Mouse (Mus musculus) spleen, adult 2 months (tissue): ENCODE results near the gene Sod2.

Source experiments
- CTCF ChIP-seq: fragments of 200-500 bp; IDR thresholded peaks from 2 replicates; pipeline ENCODE4 v1.5.1; 2011; ENCODE audit warnings: mild to moderate bottlenecking, inconsistent platforms; ENCODE audit not compliant: insufficient read depth, insufficient read length, insufficient replicate concordance; ENCODE audit errors: extremely low read depth
- POLR2A ChIP-seq: fragments of 200-500 bp; IDR thresholded peaks from 2 replicates; pipeline ENCODE4 v1.6.1; 2011; ENCODE audit warnings: low read depth, low read length, inconsistent platforms

DNA sequence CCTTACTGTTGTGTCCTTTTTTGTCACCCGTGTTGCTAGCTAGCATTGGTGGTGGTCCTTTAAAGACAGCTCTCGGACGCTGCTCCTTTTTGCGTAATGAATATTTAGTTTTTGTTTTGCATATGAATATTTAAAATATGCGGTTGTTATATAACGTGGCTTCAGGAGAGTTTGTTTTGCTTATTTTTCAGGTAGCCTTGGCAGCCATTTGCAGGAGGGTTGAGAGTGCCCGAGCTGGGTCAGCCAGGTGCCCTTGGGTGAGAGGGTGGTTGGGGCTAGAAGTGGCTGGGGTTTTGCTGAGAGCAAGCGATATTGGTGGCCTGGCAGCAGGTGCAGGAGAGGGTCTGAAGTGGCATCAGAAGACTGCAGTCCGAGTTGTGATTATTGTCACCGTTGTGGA, 1.9 kb downstream of the Sod2 start:
- TF ChIP-seq CTCF (no peak), POLR2A (no peak)
